Mouse (Mus musculus) heart, adult 2 months (tissue): ENCODE measurements around the gene Myo10. TPM values are rescaled to one million over a fixed set of nuclear protein-coding genes. Genes with fewer than 3 reads are reported as not detected.

ENCODE experiments used
- DNase-seq, 2 experiments: peaks; one replicate each; pipeline ENCODE4 v3.0.0; 2021
- H3K27ac ChIP-seq: fragments of 200-600 bp; 2 replicates; pipeline ENCODE4 v1.8.1; 2022
- H3K27me3 ChIP-seq: fragments of 200-500 bp; 2 replicates; pipeline ENCODE4 v1.6.1; 2012; ENCODE audit warnings: mild to moderate bottlenecking, low read length, inconsistent platforms, mixed read lengths; ENCODE audit not compliant: control insufficient read depth, insufficient read depth
- H3K36me3 ChIP-seq: fragments of 200-500 bp; 2 replicates; pipeline ENCODE4 v1.6.1; 2012; ENCODE audit warnings: low read length, inconsistent platforms; ENCODE audit not compliant: control insufficient read depth, insufficient read depth
- H3K4me1 ChIP-seq: fragments of 200-500 bp; 2 replicates; pipeline ENCODE4 v1.6.1; 2011; ENCODE audit warnings: low read length; ENCODE audit not compliant: control insufficient read depth, insufficient read depth
- H3K4me3 ChIP-seq: fragments of 200-600 bp; 2 replicates; pipeline ENCODE4 v1.8.1; 2022
- H3K79me2 ChIP-seq: fragments of 200-500 bp; replicated peaks from 2 replicates; pipeline ENCODE4 v1.6.1; 2012; ENCODE audit warnings: mild to moderate bottlenecking, inconsistent platforms, low read length, moderate library complexity, mixed read lengths; ENCODE audit not compliant: control insufficient read depth, insufficient read depth
- H3K9ac ChIP-seq: fragments of 200-500 bp; 2 replicates; pipeline ENCODE4 v1.6.1; 2012; ENCODE audit warnings: low read depth, mild to moderate bottlenecking, control low read depth, inconsistent platforms, low read length, mixed read lengths
- CTCF ChIP-seq: fragments of 200-600 bp; IDR thresholded peaks from 2 replicates; pipeline ENCODE4 v1.8.1; 2022; ENCODE audit warnings: antibody characterized with exemption, mild to moderate bottlenecking, moderate library complexity
- EP300 ChIP-seq: fragments of 200-500 bp; IDR thresholded peaks from 2 replicates; pipeline ENCODE4 v1.6.1; 2011; ENCODE audit warnings: low read depth, low read length, control low read depth; ENCODE audit not compliant: insufficient read depth
- POLR2A ChIP-seq: fragments of 200-500 bp; IDR thresholded peaks from 2 replicates; pipeline ENCODE4 v1.6.1; 2011; ENCODE audit warnings: mild to moderate bottlenecking, low read depth, low read length, control low read depth; ENCODE audit not compliant: insufficient read depth
- WGBS: fragments of 180-500 bp; shearing (Covaris S2); methylation state at CpG from one replicate; pipeline ENCODE4 v1.1.7; 2018; 5-methylcytosine and 5-hydroxymethylcytosine counted together
- intact Hi-C: fragments of 180-260 bp; cut with DNase I; formaldehyde crosslinking; loops from one replicate; pipeline ENCODE4 v1.15.1; 2025
- polyA plus RNA-seq: library from polyadenylated mRNA; depleted of rRNA; stranded (reverse); fragments of >200 nt; gene quantifications from 2 replicates; pipeline ENCODE4 v1.2.3, GENCODE M21; 2012
- total RNA-seq, 2 experiments: library from RNA; stranded (reverse); gene quantifications; 2 replicates each; pipeline ENCODE4 v1.2.3; 2021

Gene Myo10
- total and polyA plus RNA-seq, 3 experiments = 26.6 to 67.9 (median 63.7) TPM

GRCm38 (mm10) chr15:25742196-25742595, 119.9 kb downstream of the Myo10 start:
- Histone ChIP-seq H3K36me3 (peaks cover 8% of the 10 kb centered on the region), H3K4me1 (no peaks in the 10 kb centered on the region), H3K4me3 (no peak overlapping the region), H3K79me2 (no peaks in the 10 kb centered on the region), H3K9ac (no peak overlapping the region), H3K27me3 (no peaks in the 10 kb centered on the region), H3K27ac (no peak overlapping the region)
- TF ChIP-seq EP300 (no peak), POLR2A (no peak), CTCF (no peak)
- no peak for DNase-seq
- WGBS = 92% methylated on average over 13 of the region's 13 CpGs
- intact Hi-C loops = no loop called here

- Histone ChIP-seq H3K4me3 (no peak overlapping the region), H3K79me2 (no peaks in the 10 kb centered on the region; the same call in 1 of the 2 replicates), H3K27ac (no peak overlapping the region), H3K36me3 (no peaks in the 10 kb centered on the region), H3K9ac (no peak overlapping the region), H3K27me3 (no peaks in the 10 kb centered on the region), H3K4me1 (no peaks in the 10 kb centered on the region)
- 80% methylated on average over 11 of the region's 11 CpGs for WGBS
- DNase-seq = no peak
- intact Hi-C loops = no loop called here
- TF ChIP-seq EP300 = no peak
- no peak for TF ChIP-seq POLR2A
- TF ChIP-seq CTCF = no peak
Measured at GRCm38 (mm10) chr15:25751510-25751909, 129.2 kb downstream of the Myo10 start.

DNA sequence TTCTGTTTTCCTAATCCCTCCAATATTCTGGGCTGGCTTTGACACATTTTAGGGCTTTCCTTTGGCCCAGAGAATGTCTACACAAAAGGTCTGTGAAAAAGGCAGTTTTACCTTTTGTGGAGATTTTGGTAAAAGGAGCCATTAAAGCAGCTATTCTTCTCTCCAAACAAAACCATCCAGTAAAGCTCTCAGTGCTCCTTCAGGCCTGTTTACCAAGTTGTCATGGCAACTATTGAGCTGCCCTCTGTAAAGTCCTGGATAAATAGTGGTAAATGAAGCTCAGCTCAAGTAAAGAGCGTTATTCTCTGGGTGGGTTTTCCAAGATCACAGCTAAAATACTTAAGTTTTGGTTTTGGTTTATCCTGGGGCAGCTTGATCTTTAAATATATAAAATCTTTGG, 130.3 kb downstream of the Myo10 start:
- intact Hi-C loops = no loop called here
- Histone ChIP-seq H3K9ac (no peak overlapping the region), H3K27ac (no peak overlapping the region), H3K4me1 (no peaks in the 10 kb centered on the region), H3K79me2 (no peaks in the 10 kb centered on the region; the same call in 1 of the 2 replicates), H3K27me3 (no peaks in the 10 kb centered on the region), H3K4me3 (no peak overlapping the region), H3K36me3 (no peaks in the 10 kb centered on the region)
- WGBS = 94% methylated on average over 1 of the region's 1 CpGs
- DNase-seq = no peak
- TF ChIP-seq POLR2A (no peak), EP300 (no peak), CTCF (no peak)

GRCm38 (mm10) chr15:25753003-25753402, 130.7 kb downstream of the Myo10 start:
- intact Hi-C loops = no loop called here
- Histone ChIP-seq H3K27ac (no peak overlapping the region), H3K4me3 (no peak overlapping the region), H3K4me1 (no peaks in the 10 kb centered on the region), H3K9ac (no peak overlapping the region), H3K27me3 (no peaks in the 10 kb centered on the region), H3K79me2 (no peaks in the 10 kb centered on the region), H3K36me3 (no peaks in the 10 kb centered on the region)
- no peak for TF ChIP-seq POLR2A
- TF ChIP-seq EP300 = no peak
- TF ChIP-seq CTCF = no peak
- DNase-seq = no peak
- 83% methylated on average over 9 of the region's 9 CpGs for WGBS

- Histone ChIP-seq H3K79me2 (no peaks in the 10 kb centered on the region), H3K9ac (no peak overlapping the region)
- intact Hi-C loops = no loop called here
Measured at GRCm38 (mm10) chr15:25753878-25754277, 131.6 kb downstream of the Myo10 start.

DNA sequence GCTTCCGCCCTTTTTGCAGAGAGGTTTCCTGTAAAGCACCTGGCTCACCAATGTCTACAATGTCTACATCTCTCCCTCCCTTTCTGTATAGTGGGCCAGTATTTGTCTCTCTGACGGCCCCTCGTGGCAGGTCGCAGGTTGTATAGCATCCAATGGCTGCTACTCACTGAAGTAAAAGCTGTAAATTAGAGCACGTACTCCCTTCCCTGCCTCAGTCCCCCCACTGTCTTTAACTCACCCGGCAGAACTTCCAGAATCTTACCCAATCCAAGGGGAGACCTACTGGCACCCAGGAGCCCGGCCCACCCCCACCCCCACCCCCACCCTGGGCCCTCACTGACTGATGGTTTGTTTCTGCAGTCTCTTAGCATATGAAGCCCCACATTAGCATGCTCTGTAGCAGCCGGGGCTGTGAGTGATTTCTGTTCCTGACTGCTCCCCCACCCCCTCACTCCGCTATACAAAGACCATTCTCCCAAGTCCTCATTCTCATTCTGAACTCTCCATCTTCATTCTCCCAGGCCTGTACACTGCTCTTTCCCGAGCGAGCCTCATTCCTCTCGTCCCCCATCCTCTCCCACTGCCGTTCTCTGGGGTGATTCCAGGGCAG, 132.1 kb downstream of the Myo10 start:
- Histone ChIP-seq H3K9ac (no peak overlapping the region), H3K4me1 (no peaks in the 10 kb centered on the region), H3K36me3 (no peaks in the 10 kb centered on the region), H3K4me3 (no peak overlapping the region), H3K79me2 (no peaks in the 10 kb centered on the region), H3K27ac (no peak overlapping the region), H3K27me3 (no peaks in the 10 kb centered on the region)
- TF ChIP-seq POLR2A = no peak
- no peak for TF ChIP-seq EP300
- no peak for TF ChIP-seq CTCF
- DNase-seq = no peak
- intact Hi-C loops = no loop called here
- 74% methylated on average over 13 of the region's 13 CpGs for WGBS

More at GRCm38 (mm10) chr15:25753878-25754277, 131.6 kb downstream of the Myo10 start:
- TF ChIP-seq POLR2A = no peak
- TF ChIP-seq EP300 = no peak
- TF ChIP-seq CTCF = no peak
- Histone ChIP-seq H3K36me3 (no peaks in the 10 kb centered on the region), H3K27me3 (no peaks in the 10 kb centered on the region), H3K4me3 (no peak overlapping the region), H3K27ac (no peak overlapping the region), H3K4me1 (no peaks in the 10 kb centered on the region)
- no peak for DNase-seq
